Mouse (Mus musculus): ENCODE measurements around the gene Golgb1. TPM values are rescaled to one million over a fixed set of nuclear protein-coding genes. Genes with fewer than 3 reads are reported as not detected.

The Golgb1 gene
- 70.4 and 80.9 TPM in 2 replicates for polyA plus RNA-seq (2015; fragmentation: Nextera tagmentation; extraction: Ambion mirVana)

GRCm38 (mm10) chr16:36874583-36875275, at the start of gene Golgb1, which contains the start of gene Eaf2:
Gene Golgb1, plus strand, starts transcription at chr16:36875140.
Gene Eaf2, minus strand, starts transcription at chr16:36875003.

GRCm38 (mm10) chr16:36828054-36828786, 46.7 kb upstream of the Golgb1 start, which contains the start of gene Iqcb1:
Gene Iqcb1, plus strand, starts transcription at chr16:36828385.

GRCm38 (mm10) chr16:36934841-36935620, 60.1 kb downstream of the Golgb1 start, which contains the start of gene Hcls1:
Gene Hcls1, plus strand, starts transcription at chr16:36934983.

Other genes starting within 250 kb of the Golgb1 start
- 1.6 and 3.7 TPM in 2 replicates for gene Cd86, start 209.1 kb upstream of the Golgb1 start, polyA plus RNA-seq (2015; fragmentation: Nextera tagmentation; extraction: Ambion mirVana)
- 31.1 and 36.6 TPM in 2 replicates for gene Ildr1, start 181.2 kb upstream of the Golgb1 start, polyA plus RNA-seq (2015; fragmentation: Nextera tagmentation; extraction: Ambion mirVana)
- gene Slc15a2, start 90.2 kb upstream of the Golgb1 start, polyA plus RNA-seq (2015; fragmentation: Nextera tagmentation; extraction: Ambion mirVana), result 0.93 and 1.4 TPM in 2 replicates
- 22.8 and 23.9 TPM in 2 replicates for gene Iqcb1, start 46.8 kb upstream of the Golgb1 start, polyA plus RNA-seq (2015; fragmentation: Nextera tagmentation; extraction: Ambion mirVana)
- 5.2 and 5.9 TPM in 2 replicates for gene Eaf2, start 137 bp upstream of the Golgb1 start, polyA plus RNA-seq (2015; fragmentation: Nextera tagmentation; extraction: Ambion mirVana)
- gene Hcls1, start 59.8 kb downstream of the Golgb1 start, polyA plus RNA-seq (2015; fragmentation: Nextera tagmentation; extraction: Ambion mirVana), result 7.1 and 15.3 TPM in 2 replicates
- gene Fbxo40, start 115.3 kb downstream of the Golgb1 start, polyA plus RNA-seq (2015; fragmentation: Nextera tagmentation; extraction: Ambion mirVana), result 0.05 TPM in 1 of 2 replicates, not detected in the other
- 0.64 and 1.2 TPM in 2 replicates for gene Polq, start 136.6 kb downstream of the Golgb1 start, polyA plus RNA-seq (2015; fragmentation: Nextera tagmentation; extraction: Ambion mirVana)